Mouse (Mus musculus) CD4-positive naive resting alpha-beta T cell, adult 76 days (primary cell): ENCODE measurements around the gene Serpinb9g. TPM values are rescaled to one million over a fixed set of nuclear protein-coding genes. Genes with fewer than 3 reads are reported as not detected.

Experiments used
- total RNA-seq: library from RNA; stranded (reverse); gene quantifications from one replicate; pipeline ENCODE4 v1.2.4, GENCODE M21; 2023

The Serpinb9g gene
- total RNA-seq = not detected

DNA sequence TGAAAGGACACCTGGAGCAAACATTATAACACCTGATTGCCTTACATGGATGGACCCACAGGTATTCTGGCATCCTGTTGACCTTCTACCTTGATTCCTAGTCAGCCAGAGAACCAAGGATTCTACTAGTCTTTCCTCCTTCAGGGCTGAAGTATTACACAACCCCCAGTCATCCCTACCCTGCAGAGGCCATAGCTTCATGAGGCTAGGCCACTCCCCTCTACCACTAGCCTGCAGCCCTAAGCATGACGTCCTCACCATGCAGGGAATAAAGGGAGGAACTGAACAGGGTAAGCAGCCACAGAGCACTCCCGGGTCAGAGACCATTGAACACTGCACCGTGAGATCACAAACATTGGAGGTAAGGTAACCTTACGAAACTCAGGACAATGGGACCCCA, at the start of gene Serpinb9g:
Gene Serpinb9g (plus strand): TSS at position 301 of the 400 bp plus-strand sequence.

Other genes starting within 250 kb of the Serpinb9g start
- not detected for gene Serpinb9e, start 235.2 kb upstream of the Serpinb9g start, total RNA-seq
- not detected for gene Serpinb9f, start 160.7 kb upstream of the Serpinb9g start, total RNA-seq
- not detected for gene Gm11397, start 89.0 kb upstream of the Serpinb9g start, total RNA-seq
- gene Serpinb6d, start 176.6 kb downstream of the Serpinb9g start, total RNA-seq = not detected